25 mouse cellular contexts compared by ENCODE assay signal in genomic region chr3:95794299-95794698, GRCm38 (mm10).
"Had no signal": no experiment of that assay in that cellular context is flagged by ENCODE, and none has a peak within 500 bp of the region (broad histone marks: within the 10 kb centered on the region; RNA-seq: fewer than 3 reads in every experiment).

No protein-coding gene starts in this region.

- H3K4me1 ChIP-seq: intestine, embryonic 15.5 days; limb, embryonic 12.5 days; limb, embryonic 15.5 days; midbrain, embryonic 15.5 days; neural tube, embryonic 12.5 days had no signal

- H3K27me3 ChIP-seq: intestine, embryonic 15.5 days; kidney, embryonic 15.5 days; limb, embryonic 12.5 days; limb, embryonic 15.5 days; megakaryocyte, embryonic 14.5 days; midbrain, embryonic 12.5 days; midbrain, embryonic 15.5 days; neural tube, embryonic 12.5 days; neural tube, embryonic 15.5 days had no signal

- H3K36me3 ChIP-seq: intestine, embryonic 15.5 days; limb, embryonic 15.5 days; midbrain, embryonic 12.5 days; midbrain, embryonic 15.5 days; neural tube, embryonic 12.5 days; neural tube, embryonic 15.5 days had no signal

- H3K9ac ChIP-seq: intestine, embryonic 15.5 days; kidney, embryonic 15.5 days; limb, embryonic 12.5 days; limb, embryonic 15.5 days; liver, embryonic 14.5 days; liver, postnatal 0 days; lung, embryonic 14.5 days; midbrain, embryonic 12.5 days; midbrain, embryonic 15.5 days; neural tube, embryonic 12.5 days; neural tube, embryonic 15.5 days had no signal

- DNase-seq: kidney, adult 11 months; kidney, adult 8-10 months; kidney, postnatal 10 days; kidney, postnatal 36 days; layer of hippocampus, postnatal 36 days; left cerebral cortex, postnatal 4 days; liver, postnatal 0 days; lung, embryonic 14.5 days; right cerebral cortex, adult 18-20 months; right cerebral cortex, postnatal 14 days; right cerebral cortex, postnatal 4 days; thymus, postnatal 36 days had no signal

- H3K4me2 ChIP-seq: intestine, embryonic 15.5 days; kidney, embryonic 15.5 days; limb, embryonic 12.5 days; limb, embryonic 15.5 days; liver, embryonic 11.5 days; lung, embryonic 14.5 days; midbrain, embryonic 12.5 days; midbrain, embryonic 15.5 days; neural tube, embryonic 12.5 days; neural tube, embryonic 15.5 days had no signal

- ATAC-seq: intestine, embryonic 15.5 days; liver, postnatal 0 days; midbrain, embryonic 15.5 days had no signal

- H3K9me3 ChIP-seq: intestine, embryonic 15.5 days; kidney, embryonic 15.5 days; limb, embryonic 12.5 days; limb, embryonic 15.5 days; megakaryocyte, embryonic 14.5 days; midbrain, embryonic 12.5 days; midbrain, embryonic 15.5 days; neural tube, embryonic 12.5 days; neural tube, embryonic 15.5 days had no signal

- H3K4me3 ChIP-seq: intestine, embryonic 15.5 days; kidney, embryonic 15.5 days; limb, embryonic 12.5 days; limb, embryonic 15.5 days; megakaryocyte, embryonic 14.5 days; midbrain, embryonic 12.5 days; midbrain, embryonic 15.5 days; myocyte; neural tube, embryonic 12.5 days; neural tube, embryonic 15.5 days had no signal

- H3K27ac ChIP-seq: intestine, embryonic 15.5 days; kidney, embryonic 15.5 days; limb, embryonic 12.5 days; limb, embryonic 15.5 days; liver, embryonic 14.5 days; midbrain, embryonic 12.5 days; midbrain, embryonic 15.5 days; neural tube, embryonic 12.5 days; neural tube, embryonic 15.5 days; stomach, postnatal 0 days had no signal
